Comparison of ENCODE assay signal across 8 mouse cellular contexts in genomic region chr4:140674345-140674926, GRCm38 (mm10). TPM values are rescaled to one million over a fixed set of nuclear protein-coding genes. Genes with fewer than 3 reads are reported as not detected.
DNase-seq lines count a peak whose midpoint lies in the region; ATAC-seq and TF ChIP-seq lines count a peak whose summit lies in the region.

No protein-coding gene starts in this region.

- H3K36me3 ChIP-seq in liver, adult 2 months (ENCODE audit: control insufficient read depth, insufficient read depth, low read length), result no peaks in the 10 kb centered on the region
- no peaks in the 10 kb centered on the region for H3K36me3 ChIP-seq in neural tube, embryonic 11.5 days (ENCODE audit: control insufficient read depth, insufficient read depth, low read length)
- H3K36me3 ChIP-seq in stomach, embryonic 15.5 days, result no peaks in the 10 kb centered on the region

- H3K9ac ChIP-seq in liver, adult 2 months (ENCODE audit: low read depth, low read length), result no peak overlapping the region
- H3K9ac ChIP-seq in neural tube, embryonic 11.5 days (ENCODE audit: low read length), result no peak overlapping the region
- no peak overlapping the region for H3K9ac ChIP-seq in stomach, embryonic 15.5 days

- H3K9me3 ChIP-seq in neural tube, embryonic 11.5 days (ENCODE audit: control insufficient read depth, low read length), result no peaks in the 10 kb centered on the region
- no peaks in the 10 kb centered on the region for H3K9me3 ChIP-seq in stomach, embryonic 15.5 days

- 31% methylated on average over 13 of the region's 13 CpGs for WGBS in liver, adult 2 months
- WGBS in neural tube, embryonic 11.5 days, result 32% methylated on average over 13 of the region's 13 CpGs
- WGBS in stomach, embryonic 15.5 days, result 35% methylated on average over 13 of the region's 13 CpGs

- ATAC-seq in neural tube, embryonic 11.5 days (ENCODE audit: insufficient read depth, low FRiP score, low TSS enrichment), result 0 out of 2 replicates have a peak, but pooled peaks have one; percentile 16
- peak; percentile 42; the same call in 1 of the 2 replicates for ATAC-seq in stomach, embryonic 15.5 days (ENCODE audit: insufficient read depth, low FRiP score, low read depth)

- TF ChIP-seq CTCF in liver, adult 2 months (IDR thresholded peaks at IDR 0.05; ENCODE audit: low read depth, low read length), result peak; percentile 93

- H3K27ac ChIP-seq in liver, adult 2 months (replicated peaks; ENCODE audit: insufficient read depth, low read depth, low read length), result no peak overlapping the region
- no peak overlapping the region for H3K27ac ChIP-seq in neural tube, embryonic 11.5 days (ENCODE audit: low read depth, low read length)
- no peak overlapping the region for H3K27ac ChIP-seq in stomach, embryonic 15.5 days

- DNase-seq in 3134 (ENCODE audit: extremely low read depth, insufficient read length, low spot score), result peak; percentile 56
- peak; percentile 81 for DNase-seq in adipocyte (ENCODE audit: low spot score)
- peak; percentile 92 for DNase-seq in embryo, embryonic 10 days (ENCODE audit: low spot score)
- DNase-seq in gastrocnemius, postnatal 36 days, result peak; percentile 76 to 84
- peak; percentile 67 to 78 for DNase-seq in kidney, adult 8-10 months
- peak; percentile 46 for DNase-seq in liver, adult 2 months (ENCODE audit: extremely low read depth, low read depth, low spot score)
- DNase-seq in neural tube, embryonic 11.5 days (ENCODE audit: low spot score), result peak; percentile 87

- H3K27me3 ChIP-seq in liver, adult 2 months (ENCODE audit: control insufficient read depth, insufficient read depth, low read length), result no peaks in the 10 kb centered on the region
- no peaks in the 10 kb centered on the region for H3K27me3 ChIP-seq in neural tube, embryonic 11.5 days (ENCODE audit: control insufficient read depth, insufficient read depth, low read length)
- H3K27me3 ChIP-seq in stomach, embryonic 15.5 days (replicated peaks), result no peaks in the 10 kb centered on the region

- no peak overlapping the region for H3K4me3 ChIP-seq in liver, adult 2 months (ENCODE audit: insufficient read depth, low read depth, low read length)
- no peak overlapping the region for H3K4me3 ChIP-seq in neural tube, embryonic 11.5 days (ENCODE audit: low read depth, low read length)
- H3K4me3 ChIP-seq in stomach, embryonic 15.5 days (replicated peaks), result no peak overlapping the region

- peaks cover 3% of the 10 kb centered on the region; the same call in 1 of the 2 replicates for H3K4me1 ChIP-seq in liver, adult 2 months (ENCODE audit: control insufficient read depth, insufficient read depth, low read length)
- H3K4me1 ChIP-seq in neural tube, embryonic 11.5 days (ENCODE audit: control insufficient read depth, insufficient read depth, low read length), result 0 out of 2 replicates have a peak, but pooled peaks cover 3% of the 10 kb centered on the region
- H3K4me1 ChIP-seq in stomach, embryonic 15.5 days, result no peaks in the 10 kb centered on the region

- H3K79me2 ChIP-seq in liver, adult 2 months (ENCODE audit: control insufficient read depth, insufficient read depth, low read length), result no peaks in the 10 kb centered on the region

- intact Hi-C loops in gastrocnemius, postnatal 36 days (cut with DNase I), result loop anchor here (1.0 kb wide), 1 partner anchor 82 kb away; no protein-coding TSS in a partner anchor

- TF ChIP-seq POLR2A in liver, adult 2 months (IDR thresholded peaks at IDR 0.05; ENCODE audit: extremely low read depth, insufficient read depth, low read length), result no peak

- H3K4me2 ChIP-seq in neural tube, embryonic 11.5 days (ENCODE audit: low read depth), result no peak overlapping the region
- no peak overlapping the region for H3K4me2 ChIP-seq in stomach, embryonic 15.5 days

RNA-seq across cellular contexts. Expression of gene Arhgef10l, which starts 8.6 kb away (rescaled TPM):
- total RNA-seq in gastrocnemius, postnatal 36 days (2021), result 10 to 100 TPM; 39.0 to 49.9 TPM
- total RNA-seq in liver, adult 2 months (2014; rRNA removed), result 17.7 and 25.5 TPM in 2 replicates
- polyA plus RNA-seq in liver, adult 2 months (2012; rRNA removed), result 54.4 and 69.9 TPM in 2 replicates
- 20.1 and 25.3 TPM in 2 replicates for polyA plus RNA-seq in neural tube, embryonic 11.5 days (2014; fragmentation: Nextera tagmentation; extraction: Ambion mirVana)
- polyA plus RNA-seq in stomach, embryonic 15.5 days (2015; fragmentation: Nextera tagmentation; extraction: Ambion mirVana), result 15.2 and 15.9 TPM in 2 replicates

RNA-seq across cellular contexts. Expression of gene Rcc2, which starts 25.9 kb away (rescaled TPM):
- total RNA-seq in gastrocnemius, postnatal 36 days (2021), result 1 to 10 TPM; 8.1 to 9.5 TPM
- 5.3 and 7.2 TPM in 2 replicates for total RNA-seq in liver, adult 2 months (2014; rRNA removed)
- polyA plus RNA-seq in liver, adult 2 months (2012; rRNA removed), result 14.3 and 16.3 TPM in 2 replicates
- 76.3 and 79.9 TPM in 2 replicates for polyA plus RNA-seq in neural tube, embryonic 11.5 days (2014; fragmentation: Nextera tagmentation; extraction: Ambion mirVana)
- 46.5 and 47.9 TPM in 2 replicates for polyA plus RNA-seq in stomach, embryonic 15.5 days (2015; fragmentation: Nextera tagmentation; extraction: Ambion mirVana)
